Mouse (Mus musculus) liver, embryonic 12.5 days (tissue): Measurements from ENCODE around the gene Paqr5. TPM values are rescaled to one million over a fixed set of nuclear protein-coding genes. Genes with fewer than 3 reads are reported as not detected.

Experiments
- ATAC-seq: fragments of 200-750 bp; cut with Nextera tagmentation; 2 replicates; pipeline ENCODE4 v1.8.0; 2017; ENCODE audit warnings: moderate number of reproducible peaks, mild to moderate bottlenecking, moderate library complexity
- H3K27ac ChIP-seq: fragments of 300-500 bp; sonication (generic); 2 replicates; pipeline ENCODE4 v1.5.1; 2016; ENCODE audit warnings: mild to moderate bottlenecking
- H3K27me3 ChIP-seq: fragments of 300-500 bp; sonication (generic); replicated peaks from 2 replicates; pipeline ENCODE4 v1.6.1; 2016; ENCODE audit warnings: mild to moderate bottlenecking, moderate library complexity
- H3K36me3 ChIP-seq: fragments of 300-500 bp; sonication (generic); 2 replicates; pipeline ENCODE4 v1.6.1; 2016; ENCODE audit warnings: mild to moderate bottlenecking, moderate library complexity
- H3K4me1 ChIP-seq: fragments of 300-500 bp; sonication (generic); 2 replicates; pipeline ENCODE4 v1.6.1; 2016
- H3K4me2 ChIP-seq: fragments of 300-500 bp; sonication (generic); 2 replicates; pipeline ENCODE4 v1.6.1; 2016; ENCODE audit warnings: mild to moderate bottlenecking, moderate library complexity
- H3K4me3 ChIP-seq: fragments of 300-500 bp; sonication (generic); 2 replicates; pipeline ENCODE4 v1.5.1; 2016; ENCODE audit warnings: mild to moderate bottlenecking, moderate library complexity
- H3K9ac ChIP-seq: fragments of 300-500 bp; sonication (generic); 2 replicates; pipeline ENCODE4 v1.6.1; 2016; ENCODE audit warnings: mild to moderate bottlenecking, moderate library complexity
- H3K9me3 ChIP-seq: fragments of 300-500 bp; sonication (generic); replicated peaks from 2 replicates; pipeline ENCODE4 v1.6.1; 2016; ENCODE audit warnings: mild to moderate bottlenecking, moderate library complexity
- WGBS: fragments of 180-500 bp; shearing (Covaris S2); methylation state at CpG from one replicate; pipeline ENCODE4 v1.1.7; 2016; ENCODE audit not compliant: insufficient replicate concordance; 5-methylcytosine and 5-hydroxymethylcytosine counted together
- polyA plus RNA-seq: library from polyadenylated mRNA; unstranded; fragments of >200 nt; fragmentation: Nextera tagmentation; extraction: Ambion mirVana; gene quantifications from 2 replicates; pipeline ENCODE4 v1.2.1, GENCODE M21; 2016

Gene Paqr5
- polyA plus RNA-seq, 1 experiment from 2014 or later: 0.29 TPM

DNA sequence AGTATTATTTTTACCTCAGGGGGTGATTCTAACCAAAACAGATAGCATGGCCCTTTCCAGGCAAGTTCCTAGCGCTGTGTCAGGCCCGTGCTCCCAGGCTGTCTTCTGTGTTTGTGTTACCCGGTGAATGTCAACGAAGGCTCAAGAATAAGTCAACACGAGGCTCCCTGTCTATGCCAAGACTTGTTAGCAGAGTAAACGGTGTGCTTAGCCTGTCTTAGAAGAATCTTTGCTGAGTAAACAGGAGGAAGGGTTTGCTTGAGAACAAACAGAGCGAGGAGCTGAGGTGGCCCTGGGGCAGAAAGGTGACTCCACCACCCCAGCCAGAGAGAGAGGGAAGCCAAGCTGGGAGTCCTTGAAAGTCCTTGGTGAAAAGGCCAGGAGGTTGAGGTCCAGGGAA, 122.5 kb downstream of the Paqr5 start:
- ATAC-seq: no peak
- WGBS: 51% methylated on average over 7 of the region's 7 CpGs
- Histone ChIP-seq H3K4me3 (no peak overlapping the region), H3K36me3 (no peaks in the 10 kb centered on the region), H3K9me3 (no peaks in the 10 kb centered on the region), H3K4me1 (peaks cover 14% of the 10 kb centered on the region), H3K27me3 (peaks cover 38% of the 10 kb centered on the region), H3K4me2 (no peak overlapping the region), H3K27ac (no peak overlapping the region), H3K9ac (no peak overlapping the region)

Other genes starting within 250 kb of the Paqr5 start
- 1,190 and 1,274 TPM in 2 replicates for gene Rplp1, start 112.3 kb downstream of the Paqr5 start, polyA plus RNA-seq
- gene Kif23, start 80.1 kb downstream of the Paqr5 start, polyA plus RNA-seq: 73.5 and 91.5 TPM in 2 replicates
- 7.8 TPM in 2 replicates for gene Glce, start 95.8 kb upstream of the Paqr5 start, polyA plus RNA-seq